Mouse (Mus musculus) heart, postnatal 10 days (tissue): ENCODE data around the gene Cnnm3. TPM values are rescaled to one million over a fixed set of nuclear protein-coding genes. Genes with fewer than 3 reads are reported as not detected.

Source experiments
- DNase-seq, 2 experiments: peaks; one replicate each; pipeline ENCODE4 v3.0.0; 2021
- intact Hi-C: fragments of 180-260 bp; cut with DNase I; formaldehyde crosslinking; loops from one replicate; pipeline ENCODE4 v1.15.1; 2025
- total RNA-seq, 2 experiments: library from RNA; stranded (reverse); gene quantifications; 2 replicates each; pipeline ENCODE4 v1.2.3; 2021

The Cnnm3 gene
- total RNA-seq: 10 to 100 TPM; 15.3 to 18.3 TPM

- intact Hi-C loops: no loop called here
- peak; percentile 100 for DNase-seq
Measured at GRCm38 (mm10) chr1:36511289-36512021, at the start of gene Cnnm3. Gene Cnnm3 (plus strand): TSS chr1:36511867.

DNA sequence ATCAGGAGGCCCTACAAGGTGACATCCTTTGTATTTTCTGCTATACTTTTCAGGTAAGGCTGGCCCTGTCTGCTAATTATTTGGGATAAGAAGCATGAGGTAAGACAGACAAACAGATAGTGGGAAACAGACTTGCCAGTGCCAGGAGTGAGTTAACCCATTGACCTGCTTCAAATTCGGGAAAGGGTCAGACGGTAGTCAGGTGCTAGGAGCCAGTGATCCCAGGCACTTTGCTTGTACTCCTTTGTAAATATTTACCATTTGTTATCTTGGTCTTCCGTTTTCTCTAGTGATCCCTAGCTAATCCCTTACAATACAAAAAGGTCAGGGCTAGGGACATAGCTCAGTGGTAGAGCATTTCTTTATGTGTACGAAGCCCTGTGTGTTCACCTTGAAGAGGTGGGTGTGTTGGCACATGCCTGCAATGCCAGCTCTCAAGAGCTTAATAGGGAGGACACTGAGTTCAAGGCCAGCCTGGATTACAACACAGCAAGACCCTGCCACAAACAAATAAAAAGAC is 46.0 kb upstream of the Cnnm3 start:
- intact Hi-C loops: no loop called here
- DNase-seq: no peak

DNA sequence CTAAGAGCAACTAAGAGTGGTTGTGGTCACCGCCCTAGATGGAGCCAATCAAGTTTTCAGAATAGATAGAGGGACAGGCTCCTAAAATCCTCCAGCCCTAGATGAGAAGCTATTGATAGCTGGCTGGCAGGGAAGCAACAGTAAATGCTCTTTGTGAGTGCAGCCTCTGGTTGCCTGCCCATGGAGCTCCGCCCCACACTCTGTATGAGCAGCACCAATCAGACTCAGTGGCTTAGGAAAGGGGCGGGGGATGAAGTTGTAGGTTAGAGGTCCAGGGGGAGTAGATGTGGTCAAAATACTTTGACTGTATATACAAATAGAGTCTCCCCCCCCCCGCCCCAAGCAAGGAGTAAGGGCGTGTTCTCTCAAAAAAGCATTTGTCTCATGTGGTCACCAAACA is 44.2 kb upstream of the Cnnm3 start:
- DNase-seq: no peak
- intact Hi-C loops: no loop called here

DNA sequence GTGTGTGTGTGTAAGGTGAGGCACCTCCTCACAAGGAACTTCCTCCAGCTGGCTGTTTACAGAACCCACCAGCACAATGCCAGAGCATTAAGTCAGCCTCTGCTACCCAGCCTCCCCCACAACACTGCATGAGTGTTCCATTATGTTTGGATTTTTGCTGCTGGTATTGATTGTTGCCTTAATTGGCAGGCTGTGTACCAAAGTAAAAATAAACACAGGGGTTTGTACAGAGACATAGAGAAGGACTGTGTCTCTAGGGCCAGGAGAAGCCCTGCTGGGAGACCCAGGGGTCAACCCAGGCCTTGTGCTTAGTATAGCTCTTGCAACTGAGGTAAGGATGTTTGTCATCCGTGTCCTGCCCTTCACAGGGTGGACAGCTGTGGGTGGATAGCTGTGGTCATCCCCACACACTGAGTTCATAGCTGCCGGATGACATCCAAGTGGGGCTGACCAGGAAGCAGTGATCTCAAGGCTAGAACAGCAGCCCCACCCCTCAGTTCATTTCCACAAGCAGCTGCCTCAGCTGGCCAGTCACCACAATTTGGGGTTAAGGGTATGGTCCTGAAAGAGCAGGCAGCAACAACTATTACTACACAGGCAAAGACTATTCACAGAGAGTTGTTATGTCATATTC is 41.7 kb upstream of the Cnnm3 start:
- DNase-seq: peak; percentile 47 to 53

GRCm38 (mm10) chr1:36471181-36472105 is 40.2 kb upstream of the Cnnm3 start, which contains the start of gene Cnnm4:
Gene Cnnm4 (plus strand): TSS chr1:36471620.
- peak; percentile 89 to 92 for DNase-seq
- intact Hi-C loops: loop anchor here (1.0 to 2.0 kb wide), 4 partner anchors 21 to 163 kb away; partner anchors contain the start of genes Kansl3 and Lman2l

More for the DNA sequence above, 41.7 kb upstream of the Cnnm3 start:
- intact Hi-C loops: loop anchor here (2.0 kb wide), 2 partner anchors 25 to 101 kb away; partner anchors contain the start of genes Kansl3 and Lman2l

GRCm38 (mm10) chr1:36472106-36472440 is 39.6 kb upstream of the Cnnm3 start:
- no peak for DNase-seq
- intact Hi-C loops: loop anchor here (2.0 kb wide), 1 partner anchor 21 kb away; no protein-coding TSS in a partner anchor

GRCm38 (mm10) chr1:36473211-36473780 is 38.4 kb upstream of the Cnnm3 start:
- DNase-seq: no peak
- intact Hi-C loops: loop anchor here (2.0 kb wide), 1 partner anchor 20 kb away; no protein-coding TSS in a partner anchor

DNA sequence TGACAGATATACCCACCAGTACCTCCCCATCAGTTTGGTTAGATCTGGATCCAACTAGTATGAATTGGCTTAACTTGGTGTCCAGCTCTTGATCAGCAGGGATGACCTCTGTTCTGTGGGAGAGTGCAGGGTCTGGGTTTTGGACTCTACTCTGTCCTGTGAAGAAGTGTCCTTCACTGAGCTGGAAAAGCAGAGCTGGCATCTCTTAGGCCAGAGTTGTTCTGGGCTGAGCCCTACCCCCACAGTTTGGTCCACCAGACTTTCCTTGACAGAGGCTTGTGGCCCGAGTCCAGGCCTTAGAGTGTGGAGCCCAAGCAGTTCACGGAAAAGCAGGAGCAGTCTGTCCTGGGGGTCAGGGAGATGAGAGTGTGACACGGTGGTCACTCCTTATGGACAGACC is 37.0 kb upstream of the Cnnm3 start:
- intact Hi-C loops: no loop called here
- DNase-seq: no peak

DNA sequence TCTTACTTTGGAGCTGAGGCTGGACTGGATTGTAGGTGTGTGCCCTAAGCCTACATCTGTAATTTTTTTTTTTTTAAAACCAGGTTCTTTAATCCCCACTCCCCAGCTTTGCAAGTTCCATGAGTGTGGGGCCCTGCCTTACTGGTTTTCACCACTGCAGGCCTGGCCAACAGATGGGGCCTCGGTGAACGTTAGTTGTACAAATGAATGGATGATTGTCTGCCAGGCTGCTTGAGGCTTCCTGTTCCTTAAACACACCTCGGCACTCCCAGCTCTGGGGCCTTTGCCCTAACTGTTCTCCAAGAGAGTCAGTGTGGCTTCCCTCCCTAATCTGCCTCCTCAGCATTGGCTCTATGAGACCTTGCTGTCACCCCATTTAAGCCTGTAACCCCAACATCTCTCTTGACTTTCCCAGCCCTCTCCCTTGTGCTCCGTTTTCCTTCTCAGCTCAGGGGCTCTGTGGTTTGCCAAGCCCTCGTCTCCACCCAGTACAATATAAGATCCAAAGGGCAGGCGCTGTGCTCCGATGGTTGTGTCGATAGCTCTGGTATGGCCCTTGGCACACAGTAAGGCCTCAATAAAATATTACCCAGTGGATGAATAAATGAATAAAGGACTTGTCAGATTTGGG is 36.1 kb upstream of the Cnnm3 start:
- intact Hi-C loops: no loop called here
- no peak for DNase-seq

DNA sequence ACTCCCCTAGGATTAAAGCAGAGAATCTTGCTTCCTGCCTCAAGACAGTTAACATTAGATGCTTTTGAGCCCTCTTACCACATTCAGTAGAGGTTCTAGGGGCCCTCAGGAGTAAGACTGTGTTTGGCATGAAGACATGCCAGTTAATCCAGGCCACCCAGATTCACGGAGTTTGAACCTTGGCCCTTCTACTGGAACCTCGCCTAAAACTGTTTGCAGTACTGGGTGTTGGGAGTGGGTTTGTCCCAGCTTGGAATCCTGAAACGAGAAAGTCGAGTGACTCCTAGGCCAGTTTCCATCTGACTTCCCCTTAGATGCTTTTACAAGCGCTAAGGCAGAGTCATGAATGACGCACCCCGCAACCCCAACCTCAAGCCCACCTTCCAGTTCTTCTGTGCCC is 35.2 kb upstream of the Cnnm3 start:
- no peak for DNase-seq
- intact Hi-C loops: no loop called here

DNA sequence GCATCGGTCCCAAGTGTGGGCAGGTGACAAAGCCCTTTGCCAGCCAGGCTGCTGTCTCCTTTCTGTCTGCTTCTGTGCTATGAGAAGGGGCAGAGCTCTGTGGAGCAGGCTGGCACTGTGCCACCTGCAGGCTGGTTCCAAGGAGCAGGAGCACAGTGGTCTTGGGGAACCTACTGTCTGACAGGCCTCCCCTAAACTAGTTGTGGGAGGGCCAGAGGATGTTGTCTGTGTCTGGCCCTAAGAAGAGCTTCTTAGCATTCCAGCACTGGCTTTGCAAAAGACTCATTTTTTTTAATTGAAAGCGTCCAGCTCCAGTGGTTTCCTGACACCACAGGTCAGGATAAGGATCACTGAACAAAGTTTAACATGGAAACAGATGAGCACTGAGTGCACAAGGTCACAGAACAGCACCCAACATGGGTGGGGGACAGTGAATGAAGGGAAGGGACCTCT is 33.3 kb upstream of the Cnnm3 start:
- peak in 1 of 2 experiments; percentile 18 for DNase-seq
- intact Hi-C loops: no loop called here

DNA sequence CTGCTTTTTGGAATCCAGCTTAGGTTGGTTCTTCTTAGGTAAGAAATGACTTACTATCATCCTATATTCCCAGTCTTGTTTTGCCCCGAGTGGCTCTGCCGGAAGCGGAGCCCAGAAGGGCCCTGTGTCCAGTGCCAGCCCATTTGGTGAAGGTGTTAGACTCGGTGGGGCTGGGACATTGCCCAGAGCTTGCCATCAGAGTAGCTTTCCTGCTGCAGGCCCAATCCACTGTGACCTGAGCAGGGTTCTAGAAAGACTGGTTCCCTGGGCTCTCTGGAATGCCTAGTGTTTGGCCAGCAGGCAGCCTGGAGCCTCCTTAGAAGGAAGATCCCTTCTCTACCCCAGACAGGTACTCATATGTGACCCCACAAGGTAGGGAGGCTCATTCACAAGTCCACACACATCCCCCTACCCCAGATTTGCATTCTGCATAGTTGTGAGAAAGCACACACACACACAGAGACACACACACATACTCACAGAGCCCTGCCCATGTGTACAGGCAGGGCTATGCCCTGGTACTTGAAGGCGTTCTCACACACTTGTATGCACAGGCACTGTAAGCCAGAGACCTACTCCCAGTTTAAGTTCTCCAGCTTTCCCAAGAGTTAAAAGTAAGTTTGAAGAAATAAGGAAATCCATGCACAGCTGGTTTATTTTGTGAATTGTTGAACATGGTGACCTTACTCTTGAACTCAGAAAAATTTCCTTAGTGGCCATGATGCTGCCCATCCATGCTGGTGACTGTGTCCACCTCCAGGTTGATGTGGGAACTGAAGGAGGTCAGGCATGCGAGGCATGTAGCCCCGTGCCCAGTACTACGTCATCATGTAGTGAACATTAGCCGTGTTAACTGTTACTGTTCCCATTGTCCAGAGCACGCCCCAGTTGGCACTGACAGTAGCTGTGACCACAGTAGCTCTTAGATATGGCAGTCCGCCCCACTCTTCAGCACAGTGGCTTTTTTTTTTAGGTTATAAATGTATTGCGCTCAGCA is 31.5 kb upstream of the Cnnm3 start:
- DNase-seq: peak in 1 of 2 experiments; percentile 32
- intact Hi-C loops: no loop called here

DNA sequence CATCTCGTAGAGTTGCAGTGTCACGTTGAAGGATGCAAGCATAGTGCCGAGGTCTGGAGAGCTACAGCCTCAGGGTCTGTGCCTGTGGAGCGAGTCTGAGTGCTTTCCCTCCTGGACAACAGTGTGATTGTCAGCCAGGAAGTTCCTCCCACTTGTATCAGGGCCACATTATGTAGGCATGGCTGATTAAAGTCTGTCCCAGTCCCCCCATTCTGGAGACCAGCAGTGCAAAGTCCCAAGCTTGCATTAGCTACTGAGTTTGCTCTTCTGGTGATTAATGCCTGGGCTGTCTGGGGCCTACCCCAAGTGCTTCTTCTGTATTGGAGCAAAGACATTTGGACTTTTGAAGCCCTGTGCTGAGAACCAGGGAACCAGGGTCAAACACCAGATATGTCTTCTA is 27.8 kb upstream of the Cnnm3 start:
- DNase-seq: no peak
- intact Hi-C loops: no loop called here

- DNase-seq: no peak
- intact Hi-C loops: no loop called here
Measured at GRCm38 (mm10) chr1:36485080-36485479, 26.6 kb upstream of the Cnnm3 start.

GRCm38 (mm10) chr1:36487111-36487510 is 24.6 kb upstream of the Cnnm3 start:
- no peak for DNase-seq
- intact Hi-C loops: no loop called here

GRCm38 (mm10) chr1:36489661-36490060 is 22.0 kb upstream of the Cnnm3 start:
- intact Hi-C loops: loop anchor here (5.0 kb wide), 2 partner anchors 42 to 122 kb away; partner anchors contain the start of genes Kansl3 and Lman2l

DNA sequence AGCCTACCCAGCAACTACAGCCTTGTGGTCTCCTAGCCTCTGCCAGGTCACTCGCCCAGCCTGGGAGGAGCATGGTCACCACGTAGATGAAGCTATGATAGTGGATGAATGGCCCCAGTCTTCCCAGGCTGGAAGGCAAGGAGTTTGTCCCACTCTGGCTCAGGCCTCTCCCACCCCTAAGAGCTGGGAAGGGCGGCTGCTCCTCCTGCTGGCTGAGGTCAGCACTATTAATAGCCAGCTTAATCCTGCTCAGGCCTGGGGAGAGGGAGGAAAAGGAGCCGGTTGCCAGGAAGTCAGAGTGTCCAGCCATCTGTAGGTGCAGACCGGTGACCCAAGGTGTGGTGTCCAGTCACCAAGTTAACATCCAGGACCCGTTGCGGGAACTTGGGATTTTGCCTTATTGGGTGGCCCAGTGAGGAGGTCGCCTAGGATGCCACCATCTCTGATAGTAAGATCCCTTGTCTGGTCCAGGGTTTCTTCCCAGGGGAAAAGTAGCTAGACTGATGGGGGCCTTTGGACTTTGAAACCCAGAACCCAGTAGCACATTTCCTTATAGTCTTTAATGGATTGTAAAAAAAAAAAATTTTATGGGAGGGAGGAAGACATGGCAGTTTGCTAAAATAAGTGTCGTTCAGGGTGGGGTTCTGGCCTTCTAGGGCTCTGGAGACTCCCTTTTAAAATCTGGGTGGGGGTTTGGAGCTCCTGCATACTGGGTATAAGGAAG is 19.1 kb upstream of the Cnnm3 start:
- DNase-seq: peak; percentile 83 to 85
- intact Hi-C loops: loop anchor here (2.0 to 5.0 kb wide), 3 partner anchors 20 to 125 kb away; partner anchors contain the start of genes Kansl3 and Lman2l

More at GRCm38 (mm10) chr1:36489661-36490060, 22.0 kb upstream of the Cnnm3 start:
- DNase-seq: no peak

DNA sequence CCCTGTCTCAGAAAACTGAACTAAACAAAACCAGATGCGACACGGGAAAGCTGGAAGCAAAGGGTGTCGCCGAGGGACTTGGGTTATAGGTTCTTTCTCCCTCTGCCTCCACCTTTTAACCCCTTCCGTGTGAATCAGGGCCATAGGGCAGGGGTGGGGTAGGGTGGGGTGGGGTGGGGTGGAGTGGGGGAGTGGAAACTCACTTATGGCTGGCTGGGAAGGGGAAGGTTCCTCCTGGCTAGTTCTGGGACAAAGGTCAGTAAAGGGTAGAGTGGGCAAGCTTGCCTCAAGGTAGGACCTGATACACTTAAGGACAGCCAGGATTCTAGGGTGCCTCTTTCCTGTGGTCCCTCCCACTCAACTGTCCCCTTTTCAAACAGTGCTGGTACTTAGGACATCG is 18.4 kb upstream of the Cnnm3 start:
- intact Hi-C loops: loop anchor here (2.0 to 5.0 kb wide), 3 partner anchors 20 to 126 kb away; partner anchors contain the start of genes Kansl3 and Lman2l
- no peak for DNase-seq
